Mouse (Mus musculus) limb, embryonic 10.5 days (tissue): ENCODE results near the gene E330021D16Rik. TPM values are rescaled to one million over a fixed set of nuclear protein-coding genes. Genes with fewer than 3 reads are reported as not detected.

Source experiments
- DNase-seq: peaks from one replicate; pipeline ENCODE4 v3.0.0-alpha.2; 2017; ENCODE audit warnings: low spot score
- H3K27ac ChIP-seq: fragments of 300-500 bp; sonication (generic); 2 replicates; pipeline ENCODE4 v1.5.1; 2016; ENCODE audit warnings: mild to moderate bottlenecking
- H3K27me3 ChIP-seq: fragments of 300-500 bp; sonication (generic); 2 replicates; pipeline ENCODE4 v1.6.1; 2016; ENCODE audit warnings: low read depth, mild to moderate bottlenecking; ENCODE audit not compliant: poor library complexity, severe bottlenecking
- H3K36me3 ChIP-seq: fragments of 300-500 bp; sonication (generic); 2 replicates; pipeline ENCODE4 v1.6.1; 2016; ENCODE audit warnings: mild to moderate bottlenecking, moderate library complexity
- H3K4me1 ChIP-seq: fragments of 300-500 bp; sonication (generic); 2 replicates; pipeline ENCODE4 v1.6.1; 2016
- H3K4me3 ChIP-seq: fragments of 300-500 bp; sonication (generic); 2 replicates; pipeline ENCODE4 v1.5.1; 2016; ENCODE audit warnings: mild to moderate bottlenecking, moderate library complexity
- H3K9me3 ChIP-seq: fragments of 300-500 bp; sonication (generic); replicated peaks from 2 replicates; pipeline ENCODE4 v1.6.1; 2016; ENCODE audit warnings: mild to moderate bottlenecking
- WGBS: fragments of 180-500 bp; shearing (Covaris S2); methylation state at CpG from one replicate; pipeline ENCODE4 v1.1.7; 2016; 5-methylcytosine and 5-hydroxymethylcytosine counted together
- polyA plus RNA-seq: library from polyadenylated mRNA; unstranded; fragments of >200 nt; fragmentation: Nextera tagmentation; extraction: Ambion mirVana; gene quantifications from 2 replicates; pipeline ENCODE4 v1.2.1, GENCODE M21; 2016

E330021D16Rik gene
- polyA plus RNA-seq, 1 experiment from 2014 or later: not detected

GRCm38 (mm10) chr6:136353399-136354184 is 61.8 kb downstream of the E330021D16Rik start:
- DNase-seq: peak; percentile 83
- Histone ChIP-seq H3K4me1 (peaks cover 4% of the 10 kb centered on the region; the same call in 1 of the 2 replicates), H3K4me3 (no peak overlapping the region), H3K27ac (no peak overlapping the region), H3K27me3 (no peaks in the 10 kb centered on the region), H3K9me3 (no peaks in the 10 kb centered on the region), H3K36me3 (no peaks in the 10 kb centered on the region)
- 35% methylated on average over 11 of the region's 11 CpGs for WGBS

Other genes starting within 250 kb of the E330021D16Rik start
- gene Grin2b, start 242.1 kb downstream of the E330021D16Rik start, polyA plus RNA-seq: 0.03 TPM in 1 of 2 replicates, not detected in the other
- gene Gm8994, start 88.0 kb downstream of the E330021D16Rik start, polyA plus RNA-seq: not detected in 2 replicates
- gene Atf7ip, start 90.6 kb upstream of the E330021D16Rik start, polyA plus RNA-seq: 40.0 and 49.9 TPM in 2 replicates
- gene Plbd1, start 246.4 kb upstream of the E330021D16Rik start, polyA plus RNA-seq: 0.63 and 1.4 TPM in 2 replicates